Mouse (Mus musculus) liver, embryonic 13.5 days (tissue): ENCODE data around the gene Rpl13. TPM values are rescaled to one million over a fixed set of nuclear protein-coding genes. Genes with fewer than 3 reads are reported as not detected.
A peak's percentile ranks its signal among the peaks of the same experiment; 100 is the strongest.
"Not testable (repeated sequence)": the region's sequence is repeated elsewhere in the genome, so short reads cannot be mapped to it uniquely, and the experiment has no call there.

Source experiments
- ATAC-seq: fragments of 200-750 bp; cut with Nextera tagmentation; 2 replicates; pipeline ENCODE4 v1.8.0; 2017; ENCODE audit warnings: low read depth, mild to moderate bottlenecking, moderate number of reproducible peaks, moderate library complexity
- DNase-seq: peaks from one replicate; pipeline ENCODE4 v3.0.0; 2022
- H3K27ac ChIP-seq: fragments of 300-500 bp; sonication (generic); 2 replicates; pipeline ENCODE4 v1.5.1; 2015; ENCODE audit warnings: moderate library complexity, mild to moderate bottlenecking, inconsistent platforms
- H3K27me3 ChIP-seq: fragments of 300-500 bp; sonication (generic); 2 replicates; pipeline ENCODE4 v1.6.1; 2015; ENCODE audit warnings: mild to moderate bottlenecking, inconsistent platforms
- H3K36me3 ChIP-seq: fragments of 300-500 bp; sonication (generic); 2 replicates; pipeline ENCODE4 v1.6.1; 2015; ENCODE audit warnings: mild to moderate bottlenecking, inconsistent platforms
- H3K4me1 ChIP-seq: fragments of 300-500 bp; sonication (generic); replicated peaks from 2 replicates; pipeline ENCODE4 v1.6.1; 2015; ENCODE audit warnings: inconsistent platforms
- H3K4me2 ChIP-seq: fragments of 300-500 bp; sonication (generic); 2 replicates; pipeline ENCODE4 v1.6.1; 2015; ENCODE audit warnings: inconsistent platforms, mild to moderate bottlenecking, moderate library complexity
- H3K4me3 ChIP-seq: fragments of 300-500 bp; sonication (generic); replicated peaks from 2 replicates; pipeline ENCODE4 v1.5.1; 2015; ENCODE audit warnings: mild to moderate bottlenecking, inconsistent platforms
- H3K9ac ChIP-seq: fragments of 300-500 bp; sonication (generic); 2 replicates; pipeline ENCODE4 v1.6.1; 2015; ENCODE audit warnings: mild to moderate bottlenecking, inconsistent platforms
- H3K9me3 ChIP-seq: fragments of 300-500 bp; sonication (generic); replicated peaks from 2 replicates; pipeline ENCODE4 v1.6.1; 2016; ENCODE audit warnings: inconsistent platforms
- WGBS: fragments of 180-500 bp; shearing (Covaris S2); methylation state at CpG from one replicate; pipeline ENCODE4 v1.1.7; 2015; ENCODE audit not compliant: insufficient replicate concordance; 5-methylcytosine and 5-hydroxymethylcytosine counted together
- polyA plus RNA-seq: library from polyadenylated mRNA; unstranded; fragments of >200 nt; fragmentation: Nextera tagmentation; extraction: Ambion mirVana; gene quantifications from 2 replicates; pipeline ENCODE4 v1.2.1, GENCODE M21; 2015

Gene Rpl13
- polyA plus RNA-seq, 1 experiment from 2014 or later = 1,172 TPM

DNA sequence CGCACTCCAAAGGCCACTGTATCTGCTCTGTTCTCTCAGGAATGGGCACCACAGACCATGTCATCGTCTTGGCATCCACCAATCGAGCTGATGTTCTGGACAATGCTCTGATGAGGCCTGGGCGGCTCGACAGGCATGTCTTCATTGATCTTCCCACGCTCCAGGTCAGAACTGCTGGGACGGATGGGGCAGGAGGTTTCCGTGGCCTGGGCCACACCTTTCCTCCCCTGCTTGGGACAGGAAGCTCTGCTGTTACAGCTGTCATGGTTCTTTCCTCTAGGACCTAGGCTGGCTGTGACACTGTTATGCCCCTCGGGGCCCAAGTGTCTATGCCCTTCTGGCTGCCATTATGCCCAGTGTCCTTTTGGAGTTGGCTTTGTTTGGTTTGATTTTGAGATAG is 14.9 kb upstream of the Rpl13 start:
- Histone ChIP-seq H3K4me1 (no peaks in the 10 kb centered on the region), H3K27me3 (no peaks in the 10 kb centered on the region), H3K9me3 (no peaks in the 10 kb centered on the region), H3K4me3 (no peak overlapping the region), H3K27ac (no peak overlapping the region), H3K9ac (no peak overlapping the region), H3K36me3 (peaks cover 90% of the 10 kb centered on the region), H3K4me2 (no peak overlapping the region)
- 76% methylated on average over 9 of the region's 9 CpGs for WGBS
- ATAC-seq = no peak
- no peak for DNase-seq

DNA sequence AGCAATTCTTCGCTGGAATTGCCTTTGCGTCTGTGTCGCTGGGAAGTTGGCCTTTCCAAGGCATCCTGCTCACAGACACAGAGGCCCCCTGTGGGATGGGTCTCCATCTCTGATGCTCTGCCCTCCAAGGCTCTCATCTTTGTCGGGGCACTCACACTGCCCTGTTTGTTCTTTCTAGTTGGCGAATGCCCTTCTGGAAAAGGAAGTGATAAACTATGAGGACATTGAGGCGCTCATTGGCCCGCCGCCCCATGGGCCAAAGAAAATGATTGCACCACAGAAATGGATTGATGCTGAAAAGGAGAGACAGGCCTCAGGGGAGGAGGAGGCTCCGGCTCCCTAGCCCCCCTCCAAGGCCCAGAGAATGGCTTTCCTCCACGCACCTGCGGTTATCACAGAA is 4.9 kb upstream of the Rpl13 start:
- WGBS = 86% methylated on average over 11 of the region's 11 CpGs
- H3K4me2 ChIP-seq = no peak overlapping the region
- no peak overlapping the region for H3K9ac ChIP-seq
- peaks cover 47% of the 10 kb centered on the region for H3K36me3 ChIP-seq
- no peaks in the 10 kb centered on the region for H3K27me3 ChIP-seq
- no peaks in the 10 kb centered on the region for H3K9me3 ChIP-seq
- H3K27ac ChIP-seq = no peak overlapping the region
- DNase-seq (no peak), ATAC-seq (no peak)
- no peak overlapping the region for H3K4me3 ChIP-seq
- peaks cover 7% of the 10 kb centered on the region for H3K4me1 ChIP-seq

GRCm38 (mm10) chr8:123097786-123098584 is 4.2 kb upstream of the Rpl13 start:
- no peaks in the 10 kb centered on the region for H3K27me3 ChIP-seq
- ATAC-seq (no peak), DNase-seq (no peak)
- peaks cover 49% of the 10 kb centered on the region for H3K36me3 ChIP-seq
- WGBS = 82% methylated on average over 12 of the region's 12 CpGs
- H3K4me1 ChIP-seq = peaks cover 7% of the 10 kb centered on the region
- no peak overlapping the region for H3K4me3 ChIP-seq
- H3K9me3 ChIP-seq = no peaks in the 10 kb centered on the region
- H3K4me2 ChIP-seq = no peak overlapping the region
- no peak overlapping the region for H3K9ac ChIP-seq
- no peak overlapping the region for H3K27ac ChIP-seq

DNA sequence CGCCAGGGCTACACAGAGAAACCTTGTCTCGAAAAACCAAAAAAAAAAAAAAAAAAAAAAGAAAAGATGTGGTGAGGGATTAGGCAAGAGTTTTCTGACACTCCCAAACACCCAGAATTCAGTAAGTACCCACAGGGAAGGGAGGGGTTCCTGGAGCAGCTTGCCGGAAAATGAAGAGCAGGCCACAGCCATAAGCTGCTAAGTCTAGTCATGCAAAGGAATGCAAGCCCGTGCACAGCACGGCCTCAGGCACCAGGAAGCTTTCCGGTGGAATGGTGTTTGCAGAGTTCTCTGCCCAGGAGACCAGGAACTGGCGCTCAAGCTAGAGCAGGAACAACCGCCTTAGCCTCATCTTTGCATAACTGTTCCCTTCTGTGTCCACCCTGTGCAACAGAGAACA is 1.9 kb upstream of the Rpl13 start:
- WGBS = 62% methylated on average over 8 of the region's 8 CpGs
- DNase-seq (no peak), ATAC-seq (no peak)
- Histone ChIP-seq H3K4me2 (no peak overlapping the region), H3K9ac (no peak overlapping the region), H3K9me3 (no peaks in the 10 kb centered on the region), H3K4me1 (peaks cover 26% of the 10 kb centered on the region), H3K27me3 (no peaks in the 10 kb centered on the region), H3K27ac (0 out of 2 replicates have a peak overlapping the region, but pooled peaks have one; percentile 18), H3K4me3 (no peak overlapping the region), H3K36me3 (peaks cover 49% of the 10 kb centered on the region)

DNA sequence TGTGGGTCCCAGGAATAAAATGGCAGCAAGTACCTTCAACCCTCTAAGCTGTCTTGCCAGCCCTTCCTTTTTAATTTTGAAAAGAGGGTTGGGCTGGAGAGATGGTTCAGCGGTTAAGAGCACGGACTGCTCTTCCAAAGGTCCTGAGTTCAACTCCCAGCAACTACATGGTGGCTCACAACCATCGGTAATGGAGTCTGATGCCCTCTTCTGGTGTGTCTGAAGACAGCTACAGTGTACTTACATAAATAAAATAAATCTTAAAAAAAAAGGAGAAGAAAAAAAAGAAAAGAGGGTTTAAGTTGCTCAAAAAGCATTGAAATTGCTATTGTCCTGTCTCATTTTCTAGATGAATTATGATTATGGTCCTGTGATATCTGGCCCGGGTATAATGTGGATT is 906 bp upstream of the Rpl13 start:
- H3K9ac ChIP-seq = peak overlapping the region; percentile 96; the same call in 1 of the 2 replicates
- H3K27me3 ChIP-seq = no peaks in the 10 kb centered on the region
- DNase-seq (no peak), ATAC-seq (no peak)
- 72% methylated on average over 4 of the region's 4 CpGs for WGBS
- H3K27ac ChIP-seq = peak overlapping the region; percentile 18; the same call in 1 of the 2 replicates
- peak overlapping the region; percentile 75 for H3K4me2 ChIP-seq
- H3K4me3 ChIP-seq = 0 out of 2 replicates have a peak overlapping the region, but pooled peaks have one; percentile 73
- H3K36me3 ChIP-seq = peaks cover 48% of the 10 kb centered on the region
- H3K9me3 ChIP-seq = no peaks in the 10 kb centered on the region
- peaks cover 26% of the 10 kb centered on the region for H3K4me1 ChIP-seq

- H3K9ac ChIP-seq = peak overlapping the region; percentile 96
- DNase-seq, ATAC-seq, H3K9me3 ChIP-seq, H3K27me3 ChIP-seq: not testable (repeated sequence)
- WGBS = under 1% methylated on average over 26 of the region's 26 CpGs
- H3K4me3 ChIP-seq = peak overlapping the region; percentile 73
- H3K36me3 ChIP-seq = peaks cover 37% of the 10 kb centered on the region
- H3K4me2 ChIP-seq = peak overlapping the region; percentile 75
- peaks cover 26% of the 10 kb centered on the region for H3K4me1 ChIP-seq
- H3K27ac ChIP-seq = peak overlapping the region; percentile 90
These were observed 705 bp downstream of the Rpl13 start for GRCm38 (mm10) chr8:123102855-123103254.

DNA sequence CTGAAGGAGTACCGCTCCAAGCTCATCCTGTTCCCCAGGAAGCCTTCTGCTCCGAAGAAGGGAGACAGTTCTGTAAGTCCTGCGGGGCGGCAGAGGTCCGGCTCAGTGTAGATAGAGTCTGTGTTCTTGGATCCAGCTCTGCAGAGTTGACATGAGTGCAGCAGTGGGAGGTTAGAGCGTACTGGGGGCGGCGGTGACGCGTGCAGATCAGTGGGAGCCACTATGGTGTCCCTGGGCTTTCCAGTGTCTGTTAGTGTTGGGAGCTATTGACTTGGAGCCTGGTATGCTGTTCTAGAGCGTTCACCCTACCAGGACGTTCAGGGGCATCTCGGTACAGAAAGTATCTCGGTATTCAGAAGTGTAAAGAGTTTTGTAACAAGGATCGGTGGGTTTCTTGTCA is 1.1 kb downstream of the Rpl13 start:
- no peak for ATAC-seq
- H3K9ac ChIP-seq = peak overlapping the region; percentile 96
- peak overlapping the region; percentile 75 for H3K4me2 ChIP-seq
- DNase-seq = peak; percentile 23
- H3K27ac ChIP-seq = peak overlapping the region; percentile 90
- 5% methylated on average over 15 of the region's 15 CpGs for WGBS
- peaks cover 33% of the 10 kb centered on the region for H3K36me3 ChIP-seq
- H3K4me1 ChIP-seq = peaks cover 26% of the 10 kb centered on the region
- peak overlapping the region; percentile 73 for H3K4me3 ChIP-seq
- no peaks in the 10 kb centered on the region for H3K27me3 ChIP-seq
- no peaks in the 10 kb centered on the region for H3K9me3 ChIP-seq

DNA sequence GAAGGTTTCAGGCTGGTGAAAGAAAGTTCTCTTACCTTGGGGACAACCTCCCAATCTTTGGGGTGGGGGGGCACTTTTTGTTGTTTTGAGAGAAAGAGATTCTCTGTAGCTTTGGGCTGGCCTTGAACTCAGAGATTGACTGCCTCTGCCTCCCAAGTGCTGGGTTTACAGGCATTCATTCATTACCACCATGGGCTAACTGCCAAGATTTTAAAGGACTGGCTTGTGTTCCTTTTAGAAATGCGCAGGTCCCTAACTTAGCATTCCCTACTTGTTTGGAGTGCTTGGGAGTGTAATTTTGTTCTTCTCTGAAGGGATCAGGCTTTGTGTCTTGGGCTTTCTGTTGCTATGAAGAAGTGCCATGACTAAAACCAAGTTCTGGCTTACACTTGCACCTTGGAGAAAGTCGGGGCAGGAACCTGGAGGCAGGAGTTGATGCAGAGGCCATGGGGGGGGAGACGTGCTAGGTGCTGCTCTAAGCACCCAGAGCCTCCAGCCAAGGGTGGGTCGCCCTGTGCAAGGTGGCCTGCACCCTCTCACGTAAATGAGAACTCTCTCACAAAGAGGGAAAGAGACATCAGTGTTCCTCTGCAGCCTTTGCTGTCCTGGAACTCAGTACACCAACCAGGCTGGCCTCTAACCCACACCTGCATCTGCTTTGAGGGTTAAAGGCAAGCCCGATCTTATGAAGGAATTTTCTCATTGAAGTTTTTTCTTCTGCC is 2.1 kb downstream of the Rpl13 start:
- peak overlapping the region; percentile 73 for H3K4me3 ChIP-seq
- DNase-seq (no peak), ATAC-seq (no peak)
- H3K9me3 ChIP-seq = no peaks in the 10 kb centered on the region
- peak overlapping the region; percentile 90 for H3K27ac ChIP-seq
- peak overlapping the region; percentile 75 for H3K4me2 ChIP-seq
- H3K9ac ChIP-seq = peak overlapping the region; percentile 96
- no peaks in the 10 kb centered on the region for H3K27me3 ChIP-seq
- 66% methylated on average over 6 of the region's 6 CpGs for WGBS
- H3K36me3 ChIP-seq = peaks cover 29% of the 10 kb centered on the region
- peaks cover 26% of the 10 kb centered on the region for H3K4me1 ChIP-seq

DNA sequence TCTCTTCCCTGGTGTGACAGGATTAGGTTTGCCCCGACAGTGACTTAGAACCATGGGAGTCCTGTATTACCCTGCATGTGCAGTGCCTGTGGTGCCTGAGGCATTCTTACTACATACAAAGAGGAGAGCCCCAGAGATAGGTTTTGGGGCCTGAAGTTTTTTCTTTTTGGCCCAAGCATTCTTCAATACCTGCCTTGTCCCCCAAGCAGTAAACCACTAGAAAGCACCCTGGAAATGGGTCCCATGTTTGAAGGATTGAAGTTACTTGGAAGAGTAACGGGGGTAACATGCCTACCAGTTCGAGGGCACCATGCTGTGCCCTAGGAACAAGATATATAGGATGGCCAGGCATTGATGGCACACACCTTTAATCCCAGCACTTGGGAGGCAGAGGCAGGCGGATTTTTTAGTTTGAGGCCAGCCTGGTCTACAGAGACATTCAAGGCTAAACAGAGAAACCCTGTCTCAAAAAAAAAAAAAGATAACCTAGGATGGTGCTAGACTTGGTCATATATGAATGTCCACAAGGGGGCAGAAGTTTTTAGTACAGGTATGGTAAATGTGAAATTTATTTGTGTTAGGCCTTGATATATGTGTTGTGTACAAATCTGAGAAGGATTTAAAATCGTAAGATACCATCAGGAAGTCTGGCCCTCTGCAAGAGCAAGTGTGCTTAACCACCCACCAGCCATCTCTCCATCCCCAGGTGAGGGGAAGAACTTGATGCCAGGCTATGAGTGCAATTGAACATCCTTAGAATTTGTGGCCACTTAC is 3.6 kb downstream of the Rpl13 start:
- no peak for ATAC-seq
- peaks cover 29% of the 10 kb centered on the region for H3K36me3 ChIP-seq
- H3K27ac ChIP-seq = no peak overlapping the region; the same call in 1 of the 2 replicates
- H3K27me3 ChIP-seq = no peaks in the 10 kb centered on the region
- H3K4me3 ChIP-seq = no peak overlapping the region
- no peak overlapping the region for H3K9ac ChIP-seq
- H3K4me1 ChIP-seq = peaks cover 24% of the 10 kb centered on the region
- H3K9me3 ChIP-seq = no peaks in the 10 kb centered on the region
- DNase-seq = no peak
- 44% methylated on average over 5 of the region's 5 CpGs for WGBS
- no peak overlapping the region for H3K4me2 ChIP-seq

DNA sequence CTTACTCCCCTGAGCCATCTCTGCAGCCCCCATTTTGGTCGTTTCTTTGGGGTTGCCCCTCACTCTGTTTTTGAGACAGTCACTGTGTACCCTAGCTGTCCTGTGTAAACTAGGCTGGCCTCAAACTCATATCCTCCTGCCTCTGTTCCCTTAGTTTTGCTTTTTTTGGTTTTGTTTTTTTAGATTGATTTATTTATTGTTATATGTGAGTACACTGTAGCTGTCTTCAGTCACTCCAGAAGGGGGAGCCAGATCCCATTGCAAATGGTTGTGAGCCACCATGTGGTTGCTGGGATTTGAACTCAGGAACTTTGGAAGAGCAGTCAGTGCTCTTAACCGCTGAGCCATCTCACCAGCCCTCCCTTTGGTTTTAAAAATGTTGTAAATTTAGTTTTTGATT is 4.4 kb downstream of the Rpl13 start:
- H3K9ac ChIP-seq = no peak overlapping the region
- no peak overlapping the region for H3K27ac ChIP-seq
- peaks cover 27% of the 10 kb centered on the region for H3K4me1 ChIP-seq
- H3K4me3 ChIP-seq = no peak overlapping the region
- peak; percentile 29 for DNase-seq
- 0 out of 2 replicates have a peak, but pooled peaks cover 4% of the 10 kb centered on the region for H3K27me3 ChIP-seq
- 46% methylated on average over 2 of the region's 2 CpGs for WGBS
- no peaks in the 10 kb centered on the region for H3K9me3 ChIP-seq
- H3K36me3 ChIP-seq = peaks cover 29% of the 10 kb centered on the region
- ATAC-seq = no peak
- no peak overlapping the region for H3K4me2 ChIP-seq

GRCm38 (mm10) chr8:123108010-123108409 is 5.9 kb downstream of the Rpl13 start:
- peaks cover 27% of the 10 kb centered on the region for H3K36me3 ChIP-seq
- no peak overlapping the region for H3K4me3 ChIP-seq
- 0 out of 2 replicates have a peak, but pooled peaks cover 4% of the 10 kb centered on the region for H3K27me3 ChIP-seq
- no peak for ATAC-seq
- H3K4me1 ChIP-seq = peaks cover 24% of the 10 kb centered on the region
- no peak overlapping the region for H3K27ac ChIP-seq
- H3K9ac ChIP-seq = no peak overlapping the region
- no peak overlapping the region for H3K4me2 ChIP-seq
- no peak for DNase-seq
- 45% methylated on average over 1 of the region's 1 CpGs for WGBS
- H3K9me3 ChIP-seq = no peaks in the 10 kb centered on the region
